Mouse (Mus musculus): ENCODE results near the gene Nedd8. TPM values are rescaled to one million over a fixed set of nuclear protein-coding genes. Genes with fewer than 3 reads are reported as not detected.

Nedd8 gene
- polyA plus RNA-seq, 1 experiment from 2014 or later: 507 TPM

DNA sequence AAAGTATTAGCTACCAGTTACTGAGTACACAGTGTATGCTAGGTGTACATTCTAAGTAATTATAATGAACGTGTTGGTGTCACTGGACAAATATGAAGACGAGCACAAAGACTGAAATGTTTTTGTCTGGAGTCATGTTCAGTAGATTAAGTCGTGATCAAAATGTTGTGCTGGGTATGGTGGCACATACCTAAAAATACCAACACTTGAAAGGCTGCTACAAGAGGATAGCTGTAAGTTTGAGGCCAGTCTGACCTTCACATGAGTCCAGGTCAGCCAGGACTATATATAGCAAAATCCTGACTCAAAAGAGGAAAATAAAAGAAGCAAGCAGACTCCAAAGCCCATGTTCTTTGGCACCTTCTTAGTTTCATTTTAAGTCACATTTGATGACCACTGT is 15.0 kb downstream of the Nedd8 start:
- no peaks in the 10 kb centered on the region for H3K27me3 ChIP-seq (replicated peaks; ENCODE audit: control insufficient read depth, insufficient read depth, low read length)
- H3K4me2 ChIP-seq: no peak overlapping the region
- H3K4me3 ChIP-seq (ENCODE audit: low read depth, low read length): no peak overlapping the region
- no peak overlapping the region for H3K9ac ChIP-seq (ENCODE audit: low read depth, low read length)
- no peak for ATAC-seq (replicated peaks; ENCODE audit: low FRiP score)
- WGBS: 84% methylated on average over 3 of the region's 3 CpGs
- H3K9me3 ChIP-seq (ENCODE audit: control insufficient read depth, low read length): no peaks in the 10 kb centered on the region
- no peak for DNase-seq (ENCODE audit: low spot score)
- H3K4me1 ChIP-seq (replicated peaks; ENCODE audit: control insufficient read depth, insufficient read depth, low read length): peaks cover 8% of the 10 kb centered on the region; the same call in 1 of the 2 replicates
- no peaks in the 10 kb centered on the region; the same call in 1 of the 2 replicates for H3K36me3 ChIP-seq (ENCODE audit: control insufficient read depth, insufficient read depth, low read length)
- no peak overlapping the region for H3K27ac ChIP-seq (ENCODE audit: low read depth, low read length)

DNA sequence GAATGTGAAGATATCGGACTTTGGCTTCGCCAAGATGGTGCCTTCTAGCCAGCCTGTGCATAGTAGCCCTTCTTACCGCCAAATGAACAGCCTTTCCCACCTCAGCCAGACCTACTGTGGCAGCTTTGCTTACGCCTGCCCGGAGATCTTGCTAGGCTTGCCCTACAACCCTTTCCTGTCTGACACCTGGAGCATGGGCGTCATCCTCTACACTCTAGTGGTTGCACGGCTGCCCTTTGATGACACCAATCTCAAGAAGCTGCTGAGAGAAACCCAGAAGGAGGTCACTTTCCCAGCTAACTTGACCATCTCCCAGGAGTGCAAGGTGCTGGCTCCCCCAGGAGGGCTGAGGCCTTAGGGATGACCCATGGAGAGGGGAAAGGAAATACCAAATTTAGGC is 20.4 kb downstream of the Nedd8 start:
- no peak overlapping the region for H3K4me3 ChIP-seq (ENCODE audit: low read depth, low read length)
- H3K9ac ChIP-seq (ENCODE audit: low read depth, low read length): peak overlapping the region; percentile 30; the same call in 1 of the 2 replicates
- H3K4me2 ChIP-seq: no peak overlapping the region
- no peaks in the 10 kb centered on the region for H3K27me3 ChIP-seq (replicated peaks; ENCODE audit: control insufficient read depth, insufficient read depth, low read length)
- H3K27ac ChIP-seq (ENCODE audit: low read depth, low read length): no peak overlapping the region; the same call in 1 of the 2 replicates
- peaks cover under 1% of the 10 kb centered on the region; the same call in 1 of the 2 replicates for H3K36me3 ChIP-seq (ENCODE audit: control insufficient read depth, insufficient read depth, low read length)
- WGBS: 79% methylated on average over 7 of the region's 7 CpGs
- no peaks in the 10 kb centered on the region for H3K9me3 ChIP-seq (ENCODE audit: control insufficient read depth, low read length)
- DNase-seq (ENCODE audit: low spot score) (no peak), ATAC-seq (replicated peaks; ENCODE audit: low FRiP score) (no peak)
- H3K4me1 ChIP-seq (replicated peaks; ENCODE audit: control insufficient read depth, insufficient read depth, low read length): peaks cover under 1% of the 10 kb centered on the region; the same call in 1 of the 2 replicates

DNA sequence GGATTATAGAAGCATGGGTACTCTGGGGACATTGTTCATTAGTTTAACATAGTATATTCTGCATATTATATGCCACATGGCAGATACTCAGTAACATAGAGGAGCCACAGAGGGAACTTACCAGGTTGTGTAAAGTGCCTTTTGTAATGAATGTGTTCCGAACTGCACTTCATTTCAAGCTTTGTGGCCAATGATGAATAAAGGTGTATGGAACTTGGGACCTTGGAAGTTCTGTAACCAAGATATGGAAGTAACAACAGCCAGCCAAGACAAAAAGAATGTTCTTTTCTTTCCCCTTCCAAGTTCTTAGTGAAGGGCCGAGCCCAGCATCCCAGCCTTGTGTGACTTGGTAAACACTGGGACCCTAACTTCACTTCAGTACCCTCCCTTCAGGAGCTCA is 22.0 kb downstream of the Nedd8 start, which contains the start of gene Tssk4:
Tssk4 (plus strand) TSS at position 301 of the 400 bp plus-strand sequence.
- ATAC-seq (replicated peaks; ENCODE audit: low FRiP score): no peak
- 86% methylated on average over 2 of the region's 2 CpGs for WGBS
- H3K27ac ChIP-seq (ENCODE audit: low read depth, low read length): no peak within 1 kb of the TSS
- H3K27me3 ChIP-seq (replicated peaks; ENCODE audit: control insufficient read depth, insufficient read depth, low read length): no peaks in the 10 kb centered on the region
- no peak within 1 kb of the TSS for H3K9ac ChIP-seq (ENCODE audit: low read depth, low read length)
- H3K36me3 ChIP-seq (ENCODE audit: control insufficient read depth, insufficient read depth, low read length): peaks cover 5% of the 10 kb centered on the region
- no peak for DNase-seq (ENCODE audit: low spot score)
- no peak within 1 kb of the TSS for H3K4me3 ChIP-seq (ENCODE audit: low read depth, low read length)
- no peak within 1 kb of the TSS for H3K4me2 ChIP-seq
- peaks cover 11% of the 10 kb centered on the region for H3K4me1 ChIP-seq (replicated peaks; ENCODE audit: control insufficient read depth, insufficient read depth, low read length)
- no peaks in the 10 kb centered on the region for H3K9me3 ChIP-seq (ENCODE audit: control insufficient read depth, low read length)

- Histone ChIP-seq H3K27me3 (replicated peaks; ENCODE audit: control insufficient read depth, insufficient read depth, low read length) (no peaks in the 10 kb centered on the region), H3K4me1 (replicated peaks; ENCODE audit: control insufficient read depth, insufficient read depth, low read length) (peaks cover 28% of the 10 kb centered on the region), H3K27ac (ENCODE audit: low read depth, low read length) (peak overlapping the region; percentile 34; the same call in 1 of the 2 replicates), H3K36me3 (ENCODE audit: control insufficient read depth, insufficient read depth, low read length) (peaks cover 19% of the 10 kb centered on the region), H3K4me3 (ENCODE audit: low read depth, low read length) (peak overlapping the region; percentile 89), H3K9me3 (ENCODE audit: control insufficient read depth, low read length) (no peaks in the 10 kb centered on the region), H3K4me2 (peak overlapping the region; percentile 93), H3K9ac (ENCODE audit: low read depth, low read length) (peak overlapping the region; percentile 89)
- WGBS: 28% methylated on average over 17 of the region's 17 CpGs
- ATAC-seq (replicated peaks; ENCODE audit: low FRiP score): no peak
- DNase-seq (ENCODE audit: low spot score): no peak
These were observed 27.5 kb downstream of the Nedd8 start for GRCm38 (mm10) chr14:55644261-55644888.

DNA sequence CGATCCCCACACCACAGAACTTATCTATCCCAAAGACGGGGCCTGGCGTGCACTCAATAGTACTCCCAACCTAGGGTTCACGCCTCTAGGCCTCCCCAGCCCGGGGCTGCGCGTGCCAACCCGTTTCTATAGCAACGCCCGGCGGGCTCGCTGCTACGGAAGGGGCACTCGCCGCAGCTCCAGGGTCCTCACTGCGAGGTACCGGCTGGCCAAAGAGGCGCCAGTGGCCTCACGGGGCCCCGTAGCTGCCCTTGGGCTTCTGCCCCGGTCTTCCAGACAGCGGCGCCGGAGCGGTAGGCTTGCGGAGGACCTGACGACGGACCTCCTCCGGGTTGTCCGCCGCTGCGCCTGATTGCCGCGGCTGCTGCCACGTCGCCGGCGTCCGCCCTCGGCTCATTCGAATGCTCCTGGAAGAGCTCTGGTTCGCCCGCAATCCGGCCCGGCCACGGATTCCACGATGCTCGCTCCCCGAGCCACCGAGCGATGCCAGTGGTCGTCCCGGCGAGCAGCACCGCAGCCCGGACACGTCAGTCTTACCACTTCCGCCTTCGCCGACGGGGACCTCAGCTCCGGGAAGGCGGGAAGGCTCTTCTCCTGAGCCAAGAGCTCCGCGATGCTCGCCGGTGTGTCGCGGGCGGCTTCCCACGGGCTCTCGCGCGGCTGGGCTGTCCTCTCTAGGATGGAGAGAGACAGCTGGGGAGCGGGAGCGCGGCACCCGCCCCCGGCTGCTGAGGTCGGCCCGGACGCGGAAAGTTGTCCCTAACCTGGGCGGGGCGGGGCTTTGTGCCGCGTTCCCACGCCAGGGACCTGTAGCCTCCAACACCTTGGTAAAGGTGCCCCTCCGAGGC is 28.6 kb downstream of the Nedd8 start, which contains the start of gene Tm9sf1:
Tm9sf1 (minus strand) TSS at position 747 of the 848 bp plus-strand sequence.
- Histone ChIP-seq H3K4me2 (peak within 1 kb of the TSS; percentile 93), H3K4me3 (ENCODE audit: low read depth, low read length) (peak within 1 kb of the TSS; percentile 89), H3K4me1 (replicated peaks; ENCODE audit: control insufficient read depth, insufficient read depth, low read length) (peaks cover 28% of the 10 kb centered on the region), H3K9me3 (ENCODE audit: control insufficient read depth, low read length) (no peaks in the 10 kb centered on the region), H3K27ac (ENCODE audit: low read depth, low read length) (peak within 1 kb of the TSS; percentile 83), H3K27me3 (replicated peaks; ENCODE audit: control insufficient read depth, insufficient read depth, low read length) (no peaks in the 10 kb centered on the region), H3K9ac (ENCODE audit: low read depth, low read length) (peak within 1 kb of the TSS; percentile 89), H3K36me3 (ENCODE audit: control insufficient read depth, insufficient read depth, low read length) (peaks cover 25% of the 10 kb centered on the region)
- ATAC-seq (replicated peaks; ENCODE audit: low FRiP score) (peak; percentile 86), DNase-seq (ENCODE audit: low spot score) (peak; percentile 93)
- WGBS: under 1% methylated on average over 89 of the region's 89 CpGs

DNA sequence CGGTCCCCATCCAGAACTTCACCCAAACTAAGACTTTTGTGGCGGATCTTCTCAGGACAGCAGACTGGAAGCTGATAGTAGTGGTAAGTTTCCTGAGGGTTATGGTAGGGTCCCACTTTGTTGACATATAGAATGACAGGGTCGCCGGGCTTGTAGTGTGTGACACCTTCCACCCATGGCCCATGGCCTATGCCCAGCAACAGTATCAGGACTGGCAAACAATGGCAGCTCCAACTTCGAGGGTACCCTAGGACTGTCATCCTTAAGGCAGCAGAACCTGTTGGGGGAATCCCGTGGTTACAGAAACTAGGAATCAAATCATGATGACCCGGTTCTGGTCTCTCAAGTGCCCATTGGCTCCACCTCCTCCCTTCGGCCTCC is 29.3 kb downstream of the Nedd8 start:
- H3K4me2 ChIP-seq: peak overlapping the region; percentile 93
- peaks cover 28% of the 10 kb centered on the region for H3K36me3 ChIP-seq (ENCODE audit: control insufficient read depth, insufficient read depth, low read length)
- peak overlapping the region; percentile 89 for H3K4me3 ChIP-seq (ENCODE audit: low read depth, low read length)
- H3K9ac ChIP-seq (ENCODE audit: low read depth, low read length): peak overlapping the region; percentile 89
- peak overlapping the region; percentile 83 for H3K27ac ChIP-seq (ENCODE audit: low read depth, low read length)
- WGBS: 18% methylated on average over 8 of the region's 8 CpGs
- peak; percentile 27; the same call in 1 of the 2 replicates for ATAC-seq (replicated peaks; ENCODE audit: low FRiP score)
- DNase-seq (ENCODE audit: low spot score): no peak
- H3K4me1 ChIP-seq (replicated peaks; ENCODE audit: control insufficient read depth, insufficient read depth, low read length): peaks cover 28% of the 10 kb centered on the region
- H3K9me3 ChIP-seq (ENCODE audit: control insufficient read depth, low read length): no peaks in the 10 kb centered on the region
- H3K27me3 ChIP-seq (replicated peaks; ENCODE audit: control insufficient read depth, insufficient read depth, low read length): no peaks in the 10 kb centered on the region

GRCm38 (mm10) chr14:55641291-55641690 is 30.6 kb downstream of the Nedd8 start:
- Histone ChIP-seq H3K4me2 (no peak overlapping the region), H3K4me3 (ENCODE audit: low read depth, low read length) (no peak overlapping the region)
- no peak for ATAC-seq (replicated peaks; ENCODE audit: low FRiP score)

GRCm38 (mm10) chr14:55640816-55641215 is 31.1 kb downstream of the Nedd8 start:
- no peak for ATAC-seq (replicated peaks; ENCODE audit: low FRiP score)
- Histone ChIP-seq H3K27ac (ENCODE audit: low read depth, low read length) (no peak overlapping the region), H3K9me3 (ENCODE audit: control insufficient read depth, low read length) (no peaks in the 10 kb centered on the region), H3K27me3 (replicated peaks; ENCODE audit: control insufficient read depth, insufficient read depth, low read length) (no peaks in the 10 kb centered on the region), H3K9ac (ENCODE audit: low read depth, low read length) (no peak overlapping the region), H3K36me3 (ENCODE audit: control insufficient read depth, insufficient read depth, low read length) (peaks cover 27% of the 10 kb centered on the region), H3K4me1 (replicated peaks; ENCODE audit: control insufficient read depth, insufficient read depth, low read length) (peaks cover 25% of the 10 kb centered on the region), H3K4me2 (no peak overlapping the region), H3K4me3 (ENCODE audit: low read depth, low read length) (no peak overlapping the region)
- WGBS: 98% methylated on average over 14 of the region's 14 CpGs
- no peak for DNase-seq (ENCODE audit: low spot score)

More at GRCm38 (mm10) chr14:55641291-55641690, 30.6 kb downstream of the Nedd8 start:
- H3K9me3 ChIP-seq (ENCODE audit: control insufficient read depth, low read length): no peaks in the 10 kb centered on the region
- H3K27ac ChIP-seq (ENCODE audit: low read depth, low read length): no peak overlapping the region
- no peak overlapping the region for H3K9ac ChIP-seq (ENCODE audit: low read depth, low read length)
- H3K27me3 ChIP-seq (replicated peaks; ENCODE audit: control insufficient read depth, insufficient read depth, low read length): no peaks in the 10 kb centered on the region
- no peak for DNase-seq (ENCODE audit: low spot score)
- H3K36me3 ChIP-seq (ENCODE audit: control insufficient read depth, insufficient read depth, low read length): peaks cover 29% of the 10 kb centered on the region
- 92% methylated on average over 13 of the region's 13 CpGs for WGBS
- H3K4me1 ChIP-seq (replicated peaks; ENCODE audit: control insufficient read depth, insufficient read depth, low read length): peaks cover 26% of the 10 kb centered on the region

All from liver, embryonic 11.5 days (tissue).